Mouse (Mus musculus): ENCODE results near the gene Lamb2. TPM values are rescaled to one million over a fixed set of nuclear protein-coding genes. Genes with fewer than 3 reads are reported as not detected.
A peak's percentile ranks its signal among the peaks of the same experiment; 100 is the strongest.

Lamb2 gene
- 10 to 100 TPM; 27.0 to 37.8 TPM for total RNA-seq (2021)
- long read RNA-seq, experiment 1, full-length matches to known transcripts: 5 of 18 reads
- long read RNA-seq, experiment 1, partial matches to known transcripts: 7 of 18 reads
- long read RNA-seq, experiment 1, other reads (novel, unspliced or antisense): 6 of 18 reads
- long read RNA-seq, experiment 2, full-length matches to known transcripts: 1 of 8 reads
- long read RNA-seq, experiment 2, partial matches to known transcripts: 6 of 8 reads
- long read RNA-seq, experiment 2, other reads (novel, unspliced or antisense): 1 of 8 reads

- DNase-seq (ENCODE audit: low spot score in 2 of 2): no peak
Observed at GRCm38 (mm10) chr9:108479721-108480351, at the start of gene Lamb2. Gene Lamb2, plus strand, starts transcription at chr9:108479736.

GRCm38 (mm10) chr9:108431431-108432067 lies 48.0 kb upstream of the Lamb2 start:
- DNase-seq (ENCODE audit: low spot score in 2 of 2): no peak

DNA sequence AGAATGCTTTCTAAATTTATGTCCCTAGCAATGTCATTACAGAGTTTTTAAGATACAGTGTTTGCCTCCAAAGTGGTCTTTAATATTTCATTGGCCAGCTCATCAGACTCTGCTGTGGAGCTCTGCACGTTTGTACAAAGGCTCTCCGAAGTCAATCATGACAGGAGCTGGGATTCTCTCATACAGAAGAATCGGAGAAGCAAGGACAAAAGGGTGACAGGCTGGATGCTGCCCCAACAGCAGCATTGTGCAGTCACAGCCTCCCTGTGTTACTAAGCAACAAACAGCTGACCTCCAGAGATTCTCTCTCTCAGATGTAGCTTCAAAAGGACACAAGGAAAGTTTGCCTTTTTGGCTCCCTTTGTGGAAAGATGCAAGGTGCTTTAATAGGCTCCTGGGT lies 43.4 kb upstream of the Lamb2 start, which contains the start of gene BC048562:
Gene BC048562 (plus strand): TSS at position 301 of the 400 bp plus-strand sequence.
- DNase-seq (ENCODE audit: low spot score in 2 of 2): no peak

- DNase-seq (ENCODE audit: low spot score in 2 of 2): no peak
Observed at GRCm38 (mm10) chr9:108439176-108439575, 40.4 kb upstream of the Lamb2 start.

- peak; percentile 29 to 53 for DNase-seq (ENCODE audit: low spot score in 2 of 2)
Observed at GRCm38 (mm10) chr9:108440485-108440884, 39.1 kb upstream of the Lamb2 start.

DNA sequence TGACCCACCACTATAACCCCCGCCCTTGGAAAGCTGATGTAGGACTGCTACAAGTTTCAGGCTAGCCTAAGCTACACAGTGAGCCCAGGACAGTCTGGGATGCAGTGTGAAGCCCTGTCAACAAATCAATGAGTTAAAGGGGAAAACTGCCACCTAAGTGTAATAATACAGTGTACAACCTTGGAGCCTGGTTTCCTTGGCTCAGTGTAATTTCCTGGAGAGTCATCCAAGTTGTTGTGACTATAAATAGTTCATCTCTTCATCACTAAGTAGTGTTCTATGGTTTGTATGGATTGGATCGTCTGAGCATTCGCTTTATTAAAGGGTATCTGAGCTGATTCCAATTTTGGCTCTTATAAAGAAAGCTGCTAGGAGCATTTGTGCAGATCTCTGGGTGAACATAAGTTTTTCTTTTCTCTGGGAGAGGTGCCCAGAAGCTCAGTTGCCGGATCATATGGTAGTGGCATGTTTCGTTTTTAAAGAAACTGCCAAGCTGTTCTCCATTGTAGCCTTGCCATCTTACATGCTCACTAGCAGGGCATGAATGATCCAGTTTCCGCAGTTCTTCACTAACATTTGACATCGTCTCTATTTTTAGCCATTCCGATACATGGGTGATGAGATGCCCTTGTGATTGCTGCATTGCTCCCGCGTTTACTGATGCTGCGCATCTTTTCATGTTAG lies 38.2 kb upstream of the Lamb2 start:
- peak; percentile 36 to 49 for DNase-seq (ENCODE audit: low spot score in 2 of 2)

DNA sequence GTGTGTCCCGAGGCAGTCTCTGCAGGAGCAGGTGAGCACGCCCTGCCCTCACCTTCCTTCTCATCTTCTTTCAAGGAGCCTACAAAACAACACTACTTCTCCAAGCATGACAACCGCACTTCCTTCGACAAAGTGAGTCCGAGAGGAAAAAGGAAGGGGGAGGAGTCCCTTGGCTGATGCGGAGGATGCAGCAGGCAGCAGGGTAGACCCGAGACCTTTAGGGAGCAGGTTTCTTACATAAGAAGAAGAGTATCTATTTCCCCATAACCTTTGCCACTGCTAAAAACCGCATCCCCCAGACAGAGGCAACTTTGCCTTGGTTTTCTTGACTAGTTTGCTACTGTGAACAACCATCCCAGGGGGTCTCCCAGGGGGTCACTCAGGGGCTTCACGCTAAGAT lies 34.4 kb upstream of the Lamb2 start:
- DNase-seq (ENCODE audit: low spot score in 2 of 2): no peak

- peak; percentile 58 to 63 for DNase-seq (ENCODE audit: low spot score in 2 of 2)
Observed at GRCm38 (mm10) chr9:108449860-108450259, 29.7 kb upstream of the Lamb2 start.

- DNase-seq (ENCODE audit: low spot score in 2 of 2): peak; percentile 60 to 72
Observed at GRCm38 (mm10) chr9:108450292-108451169, 29.0 kb upstream of the Lamb2 start.

- DNase-seq (ENCODE audit: low spot score in 2 of 2): no peak
Observed at GRCm38 (mm10) chr9:108451170-108451493, 28.4 kb upstream of the Lamb2 start.

DNA sequence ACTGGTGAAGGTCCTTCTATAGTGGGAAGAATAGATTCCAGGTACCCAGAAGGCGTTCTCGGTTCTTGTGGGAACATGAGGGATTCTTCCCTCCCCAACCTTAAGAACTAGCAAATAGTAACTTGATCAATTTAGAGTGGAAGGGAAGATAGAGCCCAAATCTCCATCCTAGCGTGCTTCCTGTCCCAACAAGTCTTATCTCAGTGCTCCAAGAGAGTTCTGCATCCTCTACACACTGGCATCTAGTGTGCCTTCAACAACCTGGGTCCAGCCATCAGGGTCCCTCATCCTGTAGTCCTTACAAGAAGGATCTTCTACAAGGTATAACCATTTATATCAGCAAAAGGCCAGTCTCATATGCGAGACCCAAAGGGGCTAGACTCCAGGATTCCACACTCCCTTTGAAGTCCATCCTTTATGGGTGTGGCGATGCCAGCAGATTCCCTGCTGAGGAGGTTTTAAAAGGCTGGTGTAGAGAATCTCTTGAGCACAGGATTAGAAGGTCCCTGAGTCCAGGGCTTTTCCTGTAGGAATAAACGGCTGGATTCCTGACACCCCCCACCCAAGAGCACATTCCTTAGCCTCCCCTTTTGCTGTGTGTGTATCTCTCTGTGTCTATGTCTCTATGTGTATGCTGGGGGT lies 27.9 kb upstream of the Lamb2 start:
- DNase-seq (ENCODE audit: low spot score in 2 of 2): no peak

DNA sequence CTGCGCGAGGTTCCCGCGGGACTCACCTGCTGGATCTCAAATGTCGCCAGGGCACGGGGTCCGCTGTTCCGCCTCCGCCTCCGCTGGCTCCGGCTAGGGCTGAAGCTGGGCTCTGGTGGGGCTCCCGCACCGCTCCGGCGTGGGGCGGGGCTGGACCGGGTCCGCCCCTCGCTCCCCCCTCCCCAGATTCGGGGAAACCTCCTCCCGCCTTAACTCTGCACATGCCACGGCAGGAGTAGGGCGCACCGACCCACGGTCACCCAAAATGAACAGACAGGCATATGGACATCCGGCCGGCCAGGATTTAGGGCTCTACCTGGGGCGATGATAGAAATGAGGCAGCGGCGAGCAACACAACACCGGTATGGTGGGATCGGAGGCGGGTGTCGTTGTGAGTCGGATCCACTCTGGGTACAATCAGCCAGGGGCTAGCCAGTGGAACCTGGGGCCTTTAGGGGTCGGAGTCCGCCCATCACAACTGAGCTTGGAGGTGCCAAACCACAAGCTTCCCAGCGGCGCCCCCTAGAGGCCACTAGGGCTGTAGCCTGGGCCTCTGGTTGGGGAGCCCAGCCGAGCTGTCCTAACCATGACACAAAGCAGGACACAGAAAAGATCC lies 27.1 kb upstream of the Lamb2 start:
- DNase-seq (ENCODE audit: low spot score in 2 of 2): peak; percentile 86 to 94

DNA sequence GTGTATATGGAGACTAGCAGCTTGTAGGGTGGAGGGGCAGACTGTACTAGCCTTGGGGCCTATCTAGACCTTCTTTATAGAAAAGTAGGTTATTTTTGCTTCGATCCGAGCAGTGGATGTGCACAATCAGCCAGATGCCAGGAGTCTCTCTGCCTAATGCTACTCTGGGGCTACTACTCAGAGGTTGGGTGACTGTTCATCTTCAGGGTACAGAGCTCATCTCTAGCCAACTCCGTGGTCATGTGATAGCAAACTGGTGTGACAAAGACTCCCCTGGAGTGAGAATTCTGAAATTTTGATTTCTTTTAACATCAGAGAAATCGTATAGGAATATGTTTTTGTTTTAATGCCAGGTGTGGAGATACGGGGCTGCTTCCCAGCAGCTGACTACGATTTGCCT lies 26.6 kb upstream of the Lamb2 start:
- no peak for DNase-seq (ENCODE audit: low spot score in 2 of 2)

DNA sequence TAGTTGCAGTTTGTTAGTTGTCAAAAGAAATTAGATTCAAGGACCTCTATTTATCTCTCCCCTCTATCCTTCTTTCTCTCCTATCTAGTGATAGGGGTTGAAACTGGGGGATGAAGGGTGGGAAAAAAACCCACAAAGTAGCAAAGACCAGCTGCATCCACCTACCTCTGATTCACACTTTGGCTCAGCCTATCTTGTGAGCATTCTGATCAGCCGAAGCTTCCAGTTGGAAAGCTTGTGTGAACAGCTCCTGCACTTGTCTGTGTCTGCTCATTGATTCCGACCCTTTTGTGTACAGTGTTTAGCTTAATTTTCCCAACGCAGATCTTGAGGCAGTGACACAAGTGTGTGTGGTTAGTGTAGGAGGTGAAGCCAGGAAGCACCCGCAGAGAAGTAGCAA lies 26.1 kb upstream of the Lamb2 start:
- no peak for DNase-seq (ENCODE audit: low spot score in 2 of 2)

GRCm38 (mm10) chr9:108454429-108454828 lies 25.1 kb upstream of the Lamb2 start:
- DNase-seq (ENCODE audit: low spot score in 2 of 2): no peak

GRCm38 (mm10) chr9:108455747-108456571 lies 23.6 kb upstream of the Lamb2 start:
- no peak for DNase-seq (ENCODE audit: low spot score in 2 of 2)

GRCm38 (mm10) chr9:108456953-108457352 lies 22.6 kb upstream of the Lamb2 start:
- no peak for DNase-seq (ENCODE audit: low spot score in 2 of 2)

GRCm38 (mm10) chr9:108459939-108460318 lies 19.6 kb upstream of the Lamb2 start:
- DNase-seq (ENCODE audit: low spot score in 2 of 2): no peak
